Mouse (Mus musculus) lung, postnatal 0 days (tissue): ENCODE results near the gene Wnt11. TPM values are rescaled to one million over a fixed set of nuclear protein-coding genes. Genes with fewer than 3 reads are reported as not detected.

Source experiments
- ATAC-seq: fragments of 200-750 bp; cut with Nextera tagmentation; 2 replicates; pipeline ENCODE4 v1.8.0; 2017; ENCODE audit warnings: moderate library complexity
- DNase-seq: peaks from one replicate; pipeline ENCODE4 v3.0.0-alpha.2; 2016; ENCODE audit warnings: low spot score
- H3K27ac ChIP-seq: fragments of 300-500 bp; sonication (generic); 2 replicates; pipeline ENCODE4 v1.5.1; 2014; ENCODE audit warnings: antibody characterized with exemption, mild to moderate bottlenecking, low read length, mixed read lengths
- H3K27me3 ChIP-seq: fragments of 300-500 bp; sonication (generic); replicated peaks from 2 replicates; pipeline ENCODE4 v1.6.1; 2014; ENCODE audit warnings: low read length, mixed read lengths; ENCODE audit not compliant: insufficient read depth
- H3K36me3 ChIP-seq: fragments of 300-500 bp; sonication (generic); 2 replicates; pipeline ENCODE4 v1.6.1; 2014; ENCODE audit warnings: low read length, mixed read lengths; ENCODE audit not compliant: insufficient read depth
- H3K4me1 ChIP-seq: fragments of 300-500 bp; sonication (generic); 2 replicates; pipeline ENCODE4 v1.6.1; 2014; ENCODE audit warnings: antibody characterized with exemption, low read depth, low read length, mixed read lengths; ENCODE audit not compliant: insufficient read depth
- H3K4me2 ChIP-seq: fragments of 300-500 bp; sonication (generic); replicated peaks from 2 replicates; pipeline ENCODE4 v1.6.1; 2014; ENCODE audit warnings: low read depth, mild to moderate bottlenecking, low read length, moderate library complexity, mixed read lengths
- H3K4me3 ChIP-seq: fragments of 300-500 bp; sonication (generic); 2 replicates; pipeline ENCODE4 v1.5.1; 2014; ENCODE audit warnings: low read depth, low read length
- H3K9ac ChIP-seq: fragments of 300-500 bp; sonication (generic); replicated peaks from 2 replicates; pipeline ENCODE4 v1.6.1; 2014; ENCODE audit warnings: low read depth, mild to moderate bottlenecking
- H3K9me3 ChIP-seq: fragments of 300-500 bp; sonication (generic); 2 replicates; pipeline ENCODE4 v1.6.1; 2016; ENCODE audit warnings: low read length, mixed read lengths
- CTCF ChIP-seq: IDR thresholded peaks from 2 replicates; pipeline ENCODE4 v1.5.1; 2016; ENCODE audit warnings: antibody characterized with exemption, mild to moderate bottlenecking
- EP300 ChIP-seq: IDR thresholded peaks from 2 replicates; pipeline ENCODE4 v1.6.1; 2016; ENCODE audit warnings: antibody characterized with exemption, mild to moderate bottlenecking, control low read depth
- whole genome bisulfite sequencing: fragments of 180-500 bp; shearing (Covaris S2); extraction: QIAGEN DNeasy Blood & Tissue Kit; methylation state at CpG from one replicate; pipeline ENCODE4 v1.1.7; 2014; 5-methylcytosine and 5-hydroxymethylcytosine counted together
- polyA plus RNA-seq: library from polyadenylated mRNA; unstranded; fragments of >200 nt; fragmentation: Nextera tagmentation; extraction: Ambion mirVana; gene quantifications from 2 replicates; pipeline ENCODE4 v1.2.1, GENCODE M21; 2015

Wnt11 gene
- polyA plus RNA-seq, 1 experiment from 2014 or later, result 10.5 TPM

DNA sequence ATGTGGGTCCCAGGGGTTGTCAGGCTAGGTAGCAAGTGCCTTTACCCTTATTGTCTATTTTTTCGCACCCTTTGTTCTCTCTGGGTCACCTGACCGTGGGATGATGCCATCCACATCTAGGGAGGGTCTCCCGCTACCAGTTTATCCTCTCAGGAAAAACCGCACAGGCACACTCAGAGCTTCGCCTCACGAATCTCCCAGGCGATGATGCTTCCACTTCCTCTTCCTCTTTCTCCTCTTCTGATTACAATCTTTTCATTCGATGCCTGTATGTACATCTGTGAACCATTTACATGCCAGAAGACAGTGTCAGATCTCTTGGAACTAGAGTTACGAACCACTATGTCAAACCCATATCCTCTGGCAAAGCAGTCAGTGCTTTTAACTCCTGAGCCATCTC, 31.7 kb upstream of the Wnt11 start:
- no peak overlapping the region for H3K27ac ChIP-seq
- H3K27me3 ChIP-seq, result no peaks in the 10 kb centered on the region
- H3K4me2 ChIP-seq, result no peak overlapping the region
- H3K4me3 ChIP-seq, result no peak overlapping the region
- no peak for DNase-seq
- no peaks in the 10 kb centered on the region for H3K4me1 ChIP-seq
- no peaks in the 10 kb centered on the region for H3K36me3 ChIP-seq
- no peak overlapping the region for H3K9ac ChIP-seq
- 76% methylated on average over 9 of the region's 9 CpGs for WGBS
- ATAC-seq, result no peak
- TF ChIP-seq CTCF (no peak), EP300 (no peak)
- no peaks in the 10 kb centered on the region for H3K9me3 ChIP-seq

DNA sequence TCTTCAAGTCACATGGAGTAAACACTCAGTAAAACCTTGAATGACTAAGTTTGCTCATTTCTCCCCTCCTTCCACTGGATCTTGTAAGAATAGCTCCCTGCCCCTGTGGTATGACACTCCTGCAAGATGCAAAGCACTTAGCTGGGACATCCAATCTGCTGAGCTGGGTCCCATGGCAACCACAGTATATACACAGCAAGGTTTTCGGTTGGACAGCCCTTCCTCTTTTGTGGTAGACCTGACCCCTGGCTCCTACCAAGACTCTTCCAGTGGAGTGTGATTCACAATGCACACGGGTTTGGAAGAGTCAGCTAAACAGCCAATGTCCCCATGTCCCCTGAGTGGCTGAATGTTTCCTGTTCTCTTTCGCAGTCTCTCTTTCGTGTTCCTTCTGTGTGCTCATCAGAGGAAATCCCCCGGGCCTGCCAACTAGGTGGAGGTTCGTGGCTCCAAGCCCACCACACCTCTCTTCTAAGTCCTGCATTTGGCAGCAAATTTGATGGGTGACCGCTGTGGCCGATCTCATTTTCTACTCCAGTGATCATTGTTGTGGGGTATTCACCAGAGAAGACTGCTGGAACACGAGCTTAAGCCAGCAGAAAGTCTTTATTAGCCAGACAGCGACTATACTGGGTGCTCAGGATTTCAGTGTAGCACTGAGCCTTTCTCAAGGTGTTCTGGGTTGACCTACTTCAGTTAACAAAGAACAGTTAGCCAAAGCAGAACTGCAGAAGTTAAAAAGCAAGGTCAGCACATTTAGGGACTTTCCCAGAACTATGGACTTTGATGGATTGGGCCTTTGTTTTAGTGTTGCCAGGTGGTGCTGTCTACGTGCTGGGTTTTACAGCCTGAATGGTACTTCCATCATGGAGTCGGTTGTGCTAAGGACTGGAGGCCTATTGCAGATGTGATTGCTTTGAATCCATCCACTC, 29.8 kb upstream of the Wnt11 start:
- peak; percentile 48 for DNase-seq
- no peak overlapping the region for H3K4me3 ChIP-seq
- H3K9me3 ChIP-seq, result no peaks in the 10 kb centered on the region
- no peaks in the 10 kb centered on the region for H3K36me3 ChIP-seq
- TF ChIP-seq CTCF (no peak), EP300 (no peak)
- 61% methylated on average over 12 of the region's 12 CpGs for WGBS
- H3K9ac ChIP-seq, result no peak overlapping the region
- no peak overlapping the region for H3K27ac ChIP-seq
- no peak overlapping the region for H3K4me2 ChIP-seq
- peak; percentile 61 for ATAC-seq
- no peaks in the 10 kb centered on the region for H3K4me1 ChIP-seq
- H3K27me3 ChIP-seq, result no peaks in the 10 kb centered on the region

DNA sequence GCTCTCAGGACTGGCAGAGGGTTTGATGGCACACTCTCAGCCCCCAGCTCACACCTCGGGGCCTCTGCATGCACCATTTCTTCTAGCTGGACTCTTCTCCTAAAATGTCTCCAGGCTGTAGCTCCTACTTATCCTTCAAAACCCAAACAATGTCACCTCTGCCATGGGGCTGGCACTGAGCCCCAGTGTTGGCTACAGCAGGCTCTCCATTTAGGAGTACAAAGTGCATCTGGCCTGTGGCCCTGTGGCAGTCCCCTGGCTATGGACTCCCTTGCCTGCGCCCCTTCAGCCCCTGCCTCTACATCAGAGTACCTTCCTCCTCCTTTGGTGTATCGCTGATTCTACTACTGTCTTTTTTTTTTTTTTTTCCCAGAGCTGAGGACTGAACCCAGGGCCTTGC, 28.0 kb upstream of the Wnt11 start:
- H3K4me2 ChIP-seq, result no peak overlapping the region
- no peak overlapping the region for H3K4me3 ChIP-seq
- ATAC-seq (no peak), DNase-seq (no peak)
- H3K27me3 ChIP-seq, result no peaks in the 10 kb centered on the region
- H3K27ac ChIP-seq, result no peak overlapping the region
- no peak overlapping the region for H3K9ac ChIP-seq
- H3K9me3 ChIP-seq, result no peaks in the 10 kb centered on the region
- H3K4me1 ChIP-seq, result no peaks in the 10 kb centered on the region
- no peak for TF ChIP-seq EP300
- no peak for TF ChIP-seq CTCF
- 74% methylated on average over 3 of the region's 3 CpGs for WGBS
- H3K36me3 ChIP-seq, result no peaks in the 10 kb centered on the region

DNA sequence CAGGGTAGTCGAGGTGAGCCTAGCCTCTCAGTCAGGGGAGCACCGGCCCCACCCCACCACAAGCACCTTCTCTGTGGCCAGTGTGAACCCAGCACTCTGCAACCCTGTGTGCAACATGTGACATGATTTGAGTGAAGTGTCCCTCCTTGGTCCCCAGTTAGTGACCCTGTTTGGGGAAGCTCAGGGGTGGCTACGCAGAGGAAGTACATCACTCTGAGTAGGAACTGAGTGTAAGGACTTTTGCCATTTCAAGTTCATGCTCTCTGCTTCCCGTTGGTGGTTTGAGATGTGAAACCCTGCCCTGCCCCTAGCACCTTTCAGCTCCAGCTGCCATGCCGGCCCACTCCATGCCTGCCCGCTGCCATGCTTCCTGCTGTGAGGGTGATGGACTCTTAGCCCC, 25.5 kb upstream of the Wnt11 start:
- no peaks in the 10 kb centered on the region for H3K36me3 ChIP-seq
- no peaks in the 10 kb centered on the region for H3K9me3 ChIP-seq
- H3K27ac ChIP-seq, result no peak overlapping the region
- DNase-seq (no peak), ATAC-seq (no peak)
- no peak overlapping the region for H3K9ac ChIP-seq
- no peaks in the 10 kb centered on the region for H3K27me3 ChIP-seq
- H3K4me1 ChIP-seq, result no peaks in the 10 kb centered on the region
- TF ChIP-seq CTCF (no peak), EP300 (no peak)
- WGBS, result 80% methylated on average over 6 of the region's 6 CpGs
- no peak overlapping the region for H3K4me2 ChIP-seq
- no peak overlapping the region for H3K4me3 ChIP-seq

DNA sequence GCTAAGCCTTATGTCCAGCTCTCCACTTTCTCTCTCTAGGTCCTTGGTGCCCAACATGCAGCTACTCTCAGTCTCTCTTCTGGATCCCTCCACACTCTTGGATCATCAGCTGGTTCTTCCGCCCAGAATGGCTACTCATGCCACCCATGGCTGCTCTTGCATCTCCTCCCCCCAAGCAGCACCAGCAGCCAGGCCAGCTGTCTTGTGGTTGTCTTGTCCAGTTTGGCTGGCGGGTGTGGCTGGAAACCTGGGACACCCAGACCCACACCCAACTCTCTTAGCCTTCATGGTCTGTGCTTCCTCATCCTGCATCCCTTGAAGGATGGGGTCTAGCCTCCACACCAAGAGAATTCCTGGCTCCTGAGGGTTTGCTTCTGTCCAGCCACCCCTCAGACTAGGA, 24.3 kb upstream of the Wnt11 start:
- TF ChIP-seq EP300, result no peak
- no peak for TF ChIP-seq CTCF
- Histone ChIP-seq H3K27ac (no peak overlapping the region), H3K4me1 (0 out of 2 replicates have a peak, but pooled peaks cover 3% of the 10 kb centered on the region), H3K27me3 (no peaks in the 10 kb centered on the region), H3K9ac (no peak overlapping the region), H3K9me3 (no peaks in the 10 kb centered on the region), H3K4me3 (no peak overlapping the region), H3K36me3 (no peaks in the 10 kb centered on the region), H3K4me2 (no peak overlapping the region)
- 87% methylated on average over 2 of the region's 2 CpGs for WGBS
- no peak for ATAC-seq
- no peak for DNase-seq

DNA sequence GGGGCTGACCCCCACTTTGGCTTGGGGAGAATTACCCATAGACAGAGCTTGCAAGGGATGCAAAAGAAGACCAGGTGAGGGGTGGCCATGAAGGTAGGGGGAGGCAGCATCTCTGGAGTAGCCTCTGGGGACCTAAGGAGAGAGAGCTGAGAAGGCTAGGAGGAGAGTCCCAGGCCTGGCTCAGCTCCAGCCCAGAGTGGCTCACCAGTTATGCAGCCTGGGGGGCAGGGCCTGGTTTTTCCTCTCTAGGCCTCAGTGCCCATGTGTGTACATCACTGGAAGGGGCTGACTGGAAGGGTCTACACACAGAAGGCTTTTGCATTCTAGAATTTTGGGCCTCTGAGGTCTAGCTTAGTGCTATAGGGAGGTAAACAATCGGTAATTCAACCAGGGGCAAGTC, 14.4 kb upstream of the Wnt11 start:
- TF ChIP-seq CTCF, result no peak
- TF ChIP-seq EP300, result no peak
- no peak for DNase-seq
- WGBS, result 96% methylated on average over 1 of the region's 1 CpGs
- Histone ChIP-seq H3K4me2 (no peak overlapping the region), H3K9ac (no peak overlapping the region), H3K4me3 (no peak overlapping the region), H3K36me3 (no peaks in the 10 kb centered on the region), H3K4me1 (no peaks in the 10 kb centered on the region), H3K27ac (no peak overlapping the region), H3K27me3 (no peaks in the 10 kb centered on the region), H3K9me3 (no peaks in the 10 kb centered on the region)
- ATAC-seq, result no peak
